Mouse (Mus musculus) olfactory bulb, adult 2 months (tissue): Measurements from ENCODE around the gene Mta2. TPM values are rescaled to one million over a fixed set of nuclear protein-coding genes. Genes with fewer than 3 reads are reported as not detected.

Experiments
- H3K27ac ChIP-seq: fragments of 200-500 bp; 2 replicates; pipeline ENCODE4 v1.5.1; 2012; ENCODE audit warnings: low read depth, low read length; ENCODE audit not compliant: insufficient read depth
- H3K4me1 ChIP-seq: fragments of 200-500 bp; 2 replicates; pipeline ENCODE4 v1.6.1; 2012; ENCODE audit warnings: low read length; ENCODE audit not compliant: control insufficient read depth, insufficient read depth
- H3K4me3 ChIP-seq: fragments of 200-500 bp; 2 replicates; pipeline ENCODE4 v1.5.1; 2012; ENCODE audit warnings: mild to moderate bottlenecking, low read depth, low read length, moderate library complexity; ENCODE audit not compliant: insufficient read depth
- CTCF ChIP-seq: fragments of 200-500 bp; IDR thresholded peaks from 2 replicates; pipeline ENCODE4 v1.5.1; 2012; ENCODE audit warnings: low read depth, mild to moderate bottlenecking, low read length, moderate library complexity; ENCODE audit not compliant: insufficient read depth
- POLR2A ChIP-seq: fragments of 200-500 bp; IDR thresholded peaks from 2 replicates; pipeline ENCODE4 v1.6.1; 2012; ENCODE audit warnings: mild to moderate bottlenecking, low read depth, low read length, moderate library complexity; ENCODE audit not compliant: insufficient read depth
- WGBS: fragments of 180-500 bp; shearing (Covaris S2); methylation state at CpG from one replicate; pipeline ENCODE4 v1.1.7; 2018; 5-methylcytosine and 5-hydroxymethylcytosine counted together
- polyA plus RNA-seq: library from polyadenylated mRNA; stranded (reverse); fragments of >200 nt; gene quantifications from 2 replicates; pipeline ENCODE4 v1.2.4, GENCODE M21; 2012; ENCODE audit warnings: low replicate concordance; ENCODE audit not compliant: missing spikeins, insufficient read depth, insufficient read length

Gene Mta2
- polyA plus RNA-seq, 1 experiment, result not detected

GRCm38 (mm10) chr19:8926766-8927165 is 14.9 kb upstream of the Mta2 start:
- no peak overlapping the region for H3K4me3 ChIP-seq
- no peak overlapping the region for H3K27ac ChIP-seq
- WGBS, result 77% methylated on average over 2 of the region's 2 CpGs
- H3K4me1 ChIP-seq, result peaks cover 6% of the 10 kb centered on the region
- TF ChIP-seq POLR2A (no peak), CTCF (no peak)

DNA sequence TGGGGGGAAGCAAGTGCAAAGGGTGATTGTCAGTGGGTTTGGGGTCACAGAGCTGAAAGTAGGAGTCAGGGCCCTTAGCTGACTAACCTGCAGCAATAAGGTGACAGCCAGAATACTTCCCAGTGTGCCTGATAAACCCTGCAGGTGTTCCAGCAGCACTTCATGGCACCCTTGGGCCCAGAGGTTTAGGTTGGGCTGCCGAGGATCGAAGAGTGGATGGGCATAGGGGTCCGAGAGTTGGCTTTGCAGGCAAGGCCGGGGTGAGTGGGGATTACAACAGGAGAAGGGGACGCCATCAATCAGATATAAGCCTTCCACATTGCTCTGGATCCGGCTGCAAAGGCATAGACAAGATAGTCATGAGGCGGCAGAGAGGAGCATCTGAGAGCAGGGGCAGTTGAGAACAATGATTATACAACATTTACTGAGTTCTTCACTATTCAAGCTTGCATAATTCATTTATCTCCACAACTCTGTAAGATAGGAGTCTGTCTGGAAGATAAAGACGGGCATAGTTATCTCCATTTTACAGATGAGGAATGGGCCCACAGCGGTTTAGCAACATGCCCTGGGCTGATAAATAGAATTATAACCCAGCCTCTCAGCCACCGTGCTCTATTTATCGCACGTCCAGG is 13.7 kb upstream of the Mta2 start:
- no peak for TF ChIP-seq CTCF
- TF ChIP-seq POLR2A, result no peak
- H3K4me1 ChIP-seq, result 0 out of 2 replicates have a peak, but pooled peaks cover 6% of the 10 kb centered on the region
- H3K27ac ChIP-seq, result no peak overlapping the region
- no peak overlapping the region for H3K4me3 ChIP-seq
- 95% methylated on average over 12 of the region's 12 CpGs for WGBS

- peak overlapping the region; percentile 48 for H3K4me3 ChIP-seq
- WGBS, result 20% methylated on average over 16 of the region's 16 CpGs
- no peak overlapping the region for H3K27ac ChIP-seq
- H3K4me1 ChIP-seq, result 0 out of 2 replicates have a peak, but pooled peaks cover 6% of the 10 kb centered on the region
- TF ChIP-seq CTCF (no peak), POLR2A (no peak)
These were observed 12.9 kb upstream of the Mta2 start for GRCm38 (mm10) chr19:8928689-8929223.

DNA sequence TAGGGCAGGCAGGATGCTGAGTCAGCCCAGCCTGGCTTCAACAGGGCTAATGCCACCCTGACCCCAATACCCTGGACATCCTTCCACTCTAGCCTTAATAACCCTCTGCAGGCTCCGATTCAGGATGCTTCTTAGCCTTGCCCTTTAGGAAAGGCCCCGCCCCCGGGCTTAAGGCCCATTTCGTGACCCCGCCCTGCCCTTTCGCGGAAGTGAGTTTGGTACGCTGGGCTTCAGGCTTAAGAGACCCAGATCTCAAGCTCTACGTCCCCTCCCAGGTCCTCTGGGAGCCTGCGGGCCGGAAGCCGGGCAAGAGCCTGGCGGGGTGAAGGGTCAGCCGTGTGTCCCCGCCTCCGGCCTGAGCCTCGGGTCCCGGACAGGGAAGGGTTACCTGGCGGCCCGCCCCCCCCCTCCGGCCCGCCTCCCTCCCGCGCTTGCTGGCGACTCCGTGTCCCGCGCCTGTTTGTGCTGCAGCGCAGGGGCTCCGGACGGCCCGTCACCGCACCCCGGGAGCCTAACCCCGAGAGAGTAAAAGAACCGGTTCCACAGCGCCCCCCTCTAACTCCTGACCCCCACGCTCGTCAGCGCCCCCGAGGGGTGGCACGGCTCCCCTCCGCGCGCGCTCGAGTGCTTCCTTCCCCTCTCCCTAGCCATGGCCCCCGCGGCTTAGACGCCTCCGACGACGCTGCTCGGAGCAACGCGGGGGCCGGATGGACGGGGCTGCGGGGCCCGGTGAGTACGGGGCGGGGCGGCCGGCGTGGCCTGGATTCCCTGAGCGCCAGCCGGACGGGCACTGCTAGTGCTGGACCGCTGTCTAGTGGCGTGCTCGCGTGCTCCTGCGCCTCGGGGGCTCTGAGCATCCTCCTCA is 12.2 kb upstream of the Mta2 start, which contains the start of the genes Rom1 and Eml3:
Gene Rom1, minus strand, starts transcription at position 133 of the 865 bp plus-strand sequence.
Gene Eml3, plus strand, starts transcription at position 329 of the 865 bp plus-strand sequence.
- H3K27ac ChIP-seq, result no peak within 1 kb of the TSS
- H3K4me1 ChIP-seq, result 0 out of 2 replicates have a peak, but pooled peaks cover 6% of the 10 kb centered on the region
- WGBS, result 1% methylated on average over 73 of the region's 74 CpGs
- no peak for TF ChIP-seq CTCF
- no peak for TF ChIP-seq POLR2A
- H3K4me3 ChIP-seq, result peak within 1 kb of the TSS; percentile 48

DNA sequence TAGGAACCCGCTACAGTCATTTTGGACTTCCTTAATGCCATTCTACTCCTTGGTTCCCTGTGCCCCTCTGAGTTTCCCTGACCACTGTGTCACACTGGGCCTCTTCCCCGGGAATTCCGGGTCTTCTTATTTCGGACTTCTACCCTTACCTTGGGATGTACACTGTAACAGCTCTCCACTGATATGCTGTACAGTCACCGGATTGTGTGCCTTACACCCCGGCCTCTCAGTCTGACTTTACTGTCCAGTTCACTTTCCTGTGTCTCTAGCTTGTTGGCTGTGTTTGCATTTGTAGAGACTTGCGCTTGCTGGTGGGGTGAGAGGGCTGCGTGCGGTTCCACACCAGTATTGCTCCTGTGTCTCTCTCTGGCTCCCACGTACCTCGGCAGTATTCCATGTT is 11.6 kb upstream of the Mta2 start:
- peak overlapping the region; percentile 48 for H3K4me3 ChIP-seq
- H3K27ac ChIP-seq, result no peak overlapping the region
- TF ChIP-seq CTCF, result no peak
- no peak for TF ChIP-seq POLR2A
- H3K4me1 ChIP-seq, result 0 out of 2 replicates have a peak, but pooled peaks cover 6% of the 10 kb centered on the region
- 19% methylated on average over 11 of the region's 11 CpGs for WGBS

- Histone ChIP-seq H3K4me1 (0 out of 2 replicates have a peak, but pooled peaks cover 6% of the 10 kb centered on the region), H3K4me3 (no peak overlapping the region), H3K27ac (no peak overlapping the region)
- TF ChIP-seq CTCF, result no peak
- no peak for TF ChIP-seq POLR2A
- WGBS, result 88% methylated on average over 7 of the region's 7 CpGs
These were observed 10.9 kb upstream of the Mta2 start for GRCm38 (mm10) chr19:8930771-8931170.

DNA sequence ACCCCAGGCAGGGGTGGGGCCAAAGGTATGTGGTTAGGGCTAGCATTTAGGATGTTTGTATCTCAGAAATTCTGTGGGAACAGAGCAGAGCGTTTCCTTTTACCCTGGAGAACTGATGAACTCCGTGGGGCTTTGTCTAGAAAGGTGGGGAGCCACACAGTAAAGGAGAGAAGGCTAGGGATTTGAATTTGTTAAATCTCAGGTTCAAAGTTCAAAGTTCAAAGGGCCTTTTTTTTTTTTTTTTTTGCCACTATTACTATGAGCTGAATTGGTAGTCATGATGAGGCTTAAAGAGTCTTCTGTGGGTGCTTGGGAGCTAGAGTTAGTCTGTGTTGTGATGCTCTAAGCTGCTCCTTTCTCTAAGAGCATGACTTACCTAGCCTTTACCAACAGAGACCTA is 4.9 kb upstream of the Mta2 start:
- Histone ChIP-seq H3K27ac (no peak overlapping the region), H3K4me3 (no peak overlapping the region), H3K4me1 (peaks cover 5% of the 10 kb centered on the region)
- TF ChIP-seq POLR2A (no peak), CTCF (no peak)
- WGBS, result 87% methylated on average over 2 of the region's 2 CpGs

GRCm38 (mm10) chr19:8940526-8941133 is 1.0 kb upstream of the Mta2 start:
- no peak overlapping the region for H3K4me3 ChIP-seq
- TF ChIP-seq POLR2A, result no peak
- TF ChIP-seq CTCF, result no peak
- WGBS, result 82% methylated on average over 15 of the region's 15 CpGs
- peaks cover 12% of the 10 kb centered on the region for H3K4me1 ChIP-seq
- no peak overlapping the region for H3K27ac ChIP-seq
